Mouse (Mus musculus) thymus, postnatal 14 days (tissue): ENCODE measurements around the gene Sec14l3.
"Not testable (repeated sequence)": the region's sequence is repeated elsewhere in the genome, so short reads cannot be mapped to it uniquely, and the experiment has no call there.

Source experiments
- DNase-seq: peaks from one replicate; pipeline ENCODE4 v3.0.0; 2021

Sec14l3 gene

DNA sequence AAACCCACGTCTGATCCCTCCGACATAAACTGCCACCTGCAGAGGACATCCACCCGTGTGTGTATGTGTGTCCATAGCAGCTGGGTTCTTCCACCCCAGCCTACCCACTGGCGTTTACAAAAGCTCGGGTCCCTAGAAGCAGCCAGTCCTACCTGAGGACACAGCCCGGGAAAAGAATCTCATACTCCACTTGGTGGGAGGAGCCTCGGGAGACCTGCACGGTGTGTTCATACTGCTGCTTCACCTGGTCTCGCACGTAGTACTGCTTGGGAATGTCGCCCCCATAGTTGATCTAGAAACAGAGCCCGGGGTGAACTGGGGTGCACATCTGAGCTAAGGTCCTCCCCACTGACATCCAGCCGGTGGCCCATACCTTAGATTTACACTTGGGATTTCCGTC, 38.9 kb downstream of the Sec14l3 start:
- no peak for DNase-seq

DNA sequence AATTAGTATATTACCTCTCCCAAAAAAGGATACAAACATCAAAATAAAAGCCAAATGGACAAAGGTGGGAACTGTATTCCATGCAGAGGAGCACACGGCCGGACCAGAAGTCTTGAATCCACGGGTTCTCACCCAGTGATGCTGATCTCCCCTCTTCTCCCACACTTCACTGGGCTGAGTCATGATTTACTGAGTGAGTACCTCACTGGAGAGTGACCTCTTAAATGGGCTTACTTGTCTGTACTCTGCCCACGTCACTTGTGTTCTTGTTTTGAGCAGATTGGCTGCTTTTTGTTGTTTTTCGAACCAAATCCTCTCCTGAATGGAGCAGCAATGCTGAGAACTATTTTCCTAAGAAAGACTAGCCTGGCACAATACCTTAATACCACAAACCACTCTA, 40.3 kb downstream of the Sec14l3 start:
- no peak for DNase-seq

DNA sequence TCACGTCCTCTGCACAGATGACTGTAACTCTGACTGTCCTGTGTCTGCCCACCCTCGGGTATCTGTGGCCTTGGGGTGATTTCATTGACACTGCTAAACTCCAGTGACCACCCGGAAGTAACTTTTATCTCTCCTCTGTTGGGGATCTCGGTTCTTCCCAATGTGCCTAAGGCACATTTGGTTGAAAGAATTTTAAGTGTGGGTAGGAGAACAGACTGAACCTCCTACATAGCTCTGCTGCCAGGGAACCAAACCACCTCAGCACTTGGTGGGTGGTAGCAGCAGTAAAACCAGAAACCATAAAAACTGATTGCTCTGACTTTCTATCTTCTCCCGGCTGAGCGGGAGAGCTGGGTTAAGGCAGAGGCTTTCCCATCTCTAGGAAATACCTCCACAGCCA, 40.8 kb downstream of the Sec14l3 start:
- no peak for DNase-seq

DNA sequence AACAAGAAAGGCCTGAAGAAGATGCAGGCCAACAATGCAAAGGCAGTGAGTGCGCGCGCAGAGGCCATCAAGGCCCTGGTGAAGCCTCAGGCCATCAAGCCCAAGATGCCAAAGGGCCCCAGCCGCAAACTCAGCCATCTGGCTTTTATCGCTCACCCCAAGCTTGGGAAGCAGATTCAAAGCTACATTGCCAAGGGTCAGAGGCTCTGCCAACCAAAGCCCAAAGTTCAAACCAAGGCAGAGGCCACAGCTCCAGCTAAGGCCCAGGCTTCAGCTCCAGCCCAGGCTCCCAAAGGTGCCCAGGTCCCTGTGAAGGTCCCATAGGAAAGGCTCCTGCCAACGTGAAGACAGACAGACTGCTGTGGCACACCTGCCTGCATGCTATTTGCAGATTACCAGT, 43.3 kb downstream of the Sec14l3 start:
- DNase-seq: not testable (repeated sequence)

DNA sequence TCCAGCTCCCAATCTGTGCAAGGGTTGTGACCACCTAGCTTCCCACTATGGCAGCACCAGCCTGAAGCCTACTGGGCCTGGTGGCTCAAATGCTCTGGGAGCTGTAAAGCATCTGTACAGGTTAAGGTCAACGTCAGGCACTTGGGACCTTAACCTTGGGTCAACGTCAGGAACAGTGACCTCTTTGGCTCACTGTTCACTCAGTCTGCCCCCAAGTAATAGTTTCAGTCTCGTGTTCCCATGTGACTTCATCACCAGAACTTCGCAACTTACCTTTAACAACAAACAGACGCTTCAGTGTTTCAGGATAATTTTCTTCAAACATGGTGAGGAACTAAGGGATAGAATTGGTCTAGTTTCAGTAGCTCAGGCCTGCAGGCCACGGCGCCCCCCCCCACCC, 44.0 kb downstream of the Sec14l3 start:
- DNase-seq: no peak

DNA sequence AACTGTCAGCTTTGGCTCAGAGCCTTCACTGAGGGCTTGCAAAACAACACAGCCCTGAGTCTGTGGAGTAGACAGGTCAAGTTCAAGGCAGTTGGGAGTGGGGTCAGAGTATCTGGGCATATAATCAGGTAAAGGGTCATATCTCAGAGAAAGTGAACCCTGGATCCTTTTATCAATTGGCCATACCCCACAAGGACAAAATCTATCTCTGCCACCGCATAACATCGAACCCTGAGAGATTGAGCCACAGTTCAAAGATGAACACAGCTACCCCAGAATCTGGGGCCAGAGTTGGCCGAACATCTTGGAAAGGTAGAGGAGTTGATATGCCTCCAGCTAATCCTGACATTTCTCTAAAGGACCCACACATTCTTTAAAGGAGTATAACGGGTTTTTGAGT, 47.4 kb downstream of the Sec14l3 start:
- no peak for DNase-seq

DNA sequence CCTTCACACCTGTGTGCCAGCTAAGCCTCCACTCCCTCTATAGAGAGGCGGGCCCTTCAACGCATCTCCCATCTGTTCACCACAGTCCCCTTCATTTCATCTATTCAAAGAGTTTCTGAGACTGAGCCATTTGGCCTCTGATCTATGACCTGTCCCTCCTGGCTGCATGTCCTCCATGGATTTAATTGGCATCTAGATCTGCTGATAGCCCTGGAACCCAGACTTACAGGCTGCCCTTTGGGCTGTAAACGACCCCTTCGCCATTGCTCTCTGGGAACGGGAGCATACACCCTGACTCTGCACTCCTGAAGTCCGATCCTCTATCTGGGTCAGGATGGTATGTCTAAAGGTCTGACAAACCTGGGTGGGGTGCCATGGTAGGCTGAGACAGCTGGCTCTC, 48.2 kb downstream of the Sec14l3 start:
- no peak for DNase-seq

DNA sequence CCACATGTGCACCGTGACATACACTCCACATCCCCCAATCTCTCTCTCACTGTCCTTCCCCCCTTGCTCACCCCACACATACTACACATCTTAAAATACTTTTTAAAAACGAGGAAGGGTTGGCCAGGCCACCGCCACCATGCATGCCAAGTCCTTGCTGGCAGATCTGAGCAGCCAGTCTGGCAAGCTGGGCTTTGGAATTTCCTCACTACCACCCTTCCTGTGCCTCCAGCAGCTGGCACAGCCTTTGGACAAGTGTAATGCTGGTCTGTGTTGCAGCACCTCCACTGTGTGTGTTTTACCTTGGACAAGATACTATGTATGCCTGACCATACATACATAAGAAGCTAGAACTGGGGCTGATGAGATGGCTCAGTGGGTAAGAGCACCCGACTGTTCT, 48.9 kb downstream of the Sec14l3 start:
- DNase-seq: no peak

DNA sequence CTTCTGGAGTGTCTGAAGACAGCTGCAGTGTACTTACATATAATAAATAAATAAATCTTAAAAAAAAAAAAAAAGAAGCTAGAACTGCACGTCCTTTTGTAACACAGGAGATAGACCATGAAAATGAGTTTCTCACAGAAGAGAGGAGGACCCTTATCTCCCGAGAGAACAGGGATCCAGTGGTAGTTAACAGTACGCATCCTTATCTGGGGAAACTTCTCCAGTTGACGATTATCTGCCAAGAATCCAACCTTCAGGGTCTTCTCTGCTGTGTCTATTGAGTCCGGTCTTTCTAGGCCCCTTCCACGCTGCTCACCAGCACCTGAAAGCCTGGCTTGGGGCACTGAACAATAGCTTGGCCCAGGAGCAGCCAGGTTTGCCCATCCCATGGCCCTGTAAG, 49.3 kb downstream of the Sec14l3 start:
- no peak for DNase-seq

DNA sequence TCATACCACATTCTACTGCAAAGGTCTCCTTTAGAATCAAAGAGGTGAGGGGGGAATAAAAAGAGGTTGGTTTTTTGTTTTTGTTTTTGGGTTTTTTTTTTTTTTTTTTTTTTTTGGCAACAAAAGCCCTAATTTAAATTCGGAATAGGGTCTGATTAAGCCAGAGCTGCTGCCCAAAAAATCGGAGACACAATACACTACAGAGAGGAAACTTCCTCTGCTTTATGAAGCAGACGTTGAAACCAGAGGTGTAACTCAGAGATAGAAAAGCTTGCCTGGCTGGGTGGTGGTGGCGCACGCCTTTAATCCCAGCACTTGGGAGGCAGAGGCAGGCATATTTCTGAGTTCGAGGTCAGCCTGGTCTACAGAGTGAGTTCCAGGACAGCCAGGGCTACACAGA, 49.9 kb downstream of the Sec14l3 start:
- not testable (repeated sequence) for DNase-seq

DNA sequence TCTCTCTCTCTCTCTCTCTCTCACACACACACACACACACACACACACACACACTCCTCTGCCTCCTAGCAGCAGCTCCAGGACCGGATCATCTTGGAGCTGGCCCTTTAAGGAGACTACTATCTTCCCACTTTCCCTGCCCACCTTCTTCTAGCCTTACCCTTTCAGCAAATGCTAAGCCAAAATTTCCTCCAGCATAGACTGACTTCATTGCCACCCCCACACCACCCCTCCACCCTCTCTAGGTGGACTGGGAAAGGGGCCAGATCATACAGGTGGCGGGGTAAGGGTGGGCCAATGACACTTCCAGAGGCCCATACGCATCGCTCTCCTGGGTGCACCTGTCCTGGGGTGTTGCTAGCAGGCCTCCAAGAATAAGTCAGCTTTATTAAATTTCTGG, 50.8 kb downstream of the Sec14l3 start:
- DNase-seq: no peak

DNA sequence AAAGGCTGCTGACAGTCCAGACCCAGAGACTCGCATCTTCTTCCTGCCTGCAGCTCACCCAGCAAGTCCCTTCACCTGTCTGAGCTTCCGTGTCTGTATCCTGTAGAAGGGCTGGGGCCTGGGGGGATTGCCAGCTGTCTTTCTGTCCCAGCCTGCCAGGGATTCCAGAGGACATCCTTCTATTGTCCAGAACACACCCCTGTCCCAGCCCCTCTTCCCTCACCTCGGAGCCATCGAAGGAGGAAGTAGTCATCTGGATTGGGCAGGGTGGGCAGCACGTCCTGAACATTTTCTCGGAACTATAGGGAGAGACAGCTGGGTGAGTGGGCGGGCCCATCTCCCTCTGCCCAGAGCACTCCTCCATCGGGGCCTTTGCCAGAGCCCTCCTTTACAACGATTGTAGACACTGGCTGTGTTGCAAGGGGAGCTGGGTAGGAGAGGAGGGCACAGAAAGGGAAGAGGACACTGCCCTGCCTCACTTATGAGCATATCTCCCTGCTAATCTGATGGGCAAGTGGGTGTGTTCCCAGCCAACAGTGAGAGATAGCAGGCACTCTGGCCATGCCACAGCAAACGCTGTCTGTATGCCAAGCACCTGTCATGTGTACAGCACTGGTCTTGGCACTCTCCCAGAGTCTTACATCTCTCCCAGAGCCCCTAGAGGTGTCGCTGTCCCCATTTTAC, 52.0 kb downstream of the Sec14l3 start:
- no peak for DNase-seq

DNA sequence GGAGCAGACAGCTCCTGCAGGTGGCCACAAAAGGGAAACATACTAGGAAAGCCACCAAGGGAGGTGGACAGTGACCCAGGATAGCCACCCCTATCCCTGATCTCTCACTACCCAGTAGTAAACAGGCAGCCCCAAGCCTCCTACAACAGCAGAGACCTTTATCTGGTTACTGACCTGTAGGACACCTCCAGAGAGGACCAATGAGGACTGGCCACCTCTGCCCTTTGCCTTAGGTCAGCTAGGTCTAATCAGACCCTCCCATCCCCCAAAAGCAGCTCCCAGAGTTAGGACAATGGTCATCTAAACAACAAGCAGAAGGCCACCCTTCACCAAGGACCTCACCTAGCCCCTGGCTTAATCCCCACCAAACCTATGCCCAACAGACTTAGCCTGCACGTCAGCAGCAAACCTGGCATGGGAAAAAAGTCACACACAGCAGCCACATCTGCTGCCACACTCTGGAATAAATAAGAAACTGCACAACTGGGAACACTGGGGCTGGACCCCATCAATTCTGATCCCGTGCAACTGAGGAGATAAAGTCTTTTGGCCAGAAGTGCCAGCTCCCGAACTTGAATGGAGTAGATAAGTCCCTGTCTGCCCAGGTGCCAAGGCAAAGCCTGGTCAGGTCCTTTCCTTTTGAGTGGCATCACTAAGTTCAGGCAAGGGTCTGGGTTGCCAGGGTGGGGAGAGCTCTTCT, 52.9 kb downstream of the Sec14l3 start:
- DNase-seq: no peak

DNA sequence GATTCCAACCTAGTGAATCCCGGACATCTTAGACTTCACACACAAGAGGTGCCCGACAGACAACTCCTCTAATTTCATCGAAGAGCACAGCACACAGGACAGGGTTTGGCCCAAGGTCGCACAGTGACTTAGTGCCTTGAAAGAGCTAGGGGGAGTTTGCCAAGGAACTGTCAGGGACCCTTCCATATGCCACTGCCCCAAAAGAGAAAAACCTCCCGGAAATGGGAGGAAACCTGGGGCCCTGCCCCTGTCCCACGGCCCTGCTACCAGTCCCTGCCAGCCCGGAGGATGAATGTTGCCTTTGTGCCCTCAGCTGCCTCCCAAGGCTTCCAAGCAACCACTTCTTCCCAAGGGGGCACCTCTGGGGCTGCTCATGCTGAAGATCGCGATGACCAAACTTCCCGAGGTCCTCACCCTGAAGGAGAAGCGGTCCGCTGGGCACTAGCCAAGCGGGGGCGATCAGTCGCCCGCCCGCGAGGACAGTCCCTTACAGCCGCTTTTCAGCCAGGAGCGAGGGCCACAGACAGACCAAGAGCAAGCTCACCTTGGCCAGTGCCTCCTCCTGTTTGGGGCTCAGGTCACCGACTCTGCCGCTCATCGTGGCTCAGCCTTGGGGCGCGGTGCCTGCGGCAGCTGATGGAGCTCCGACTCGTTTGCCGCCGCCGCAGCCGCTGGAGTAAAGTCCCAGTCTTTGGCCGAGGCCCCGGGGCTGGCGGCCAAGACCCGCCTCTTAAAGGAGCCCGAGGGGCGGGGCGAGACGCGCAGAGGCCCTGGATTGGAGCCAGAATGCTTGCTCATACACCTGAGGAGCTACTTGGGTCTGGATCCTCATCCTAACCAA, 53.7 kb downstream of the Sec14l3 start:
- DNase-seq: no peak

DNA sequence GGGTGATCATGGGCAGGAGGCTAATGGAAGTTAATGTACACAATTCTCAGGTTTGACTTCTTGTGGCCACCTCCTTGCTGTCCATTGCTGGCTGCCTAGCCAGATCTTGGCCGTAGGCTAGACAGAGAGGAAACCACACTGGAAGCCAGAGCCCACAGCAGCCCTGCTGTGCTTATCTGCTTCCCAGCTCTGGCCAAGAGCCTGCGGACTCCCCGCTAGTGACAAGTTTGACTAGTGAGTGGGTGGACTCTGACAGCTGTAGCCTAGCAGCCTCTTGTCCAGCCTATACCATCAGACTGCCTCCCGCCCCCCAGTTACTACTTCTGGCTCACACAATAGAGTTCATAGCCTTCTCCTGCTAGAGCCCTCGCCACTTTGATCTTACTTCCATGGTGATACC, 55.0 kb downstream of the Sec14l3 start:
- no peak for DNase-seq

DNA sequence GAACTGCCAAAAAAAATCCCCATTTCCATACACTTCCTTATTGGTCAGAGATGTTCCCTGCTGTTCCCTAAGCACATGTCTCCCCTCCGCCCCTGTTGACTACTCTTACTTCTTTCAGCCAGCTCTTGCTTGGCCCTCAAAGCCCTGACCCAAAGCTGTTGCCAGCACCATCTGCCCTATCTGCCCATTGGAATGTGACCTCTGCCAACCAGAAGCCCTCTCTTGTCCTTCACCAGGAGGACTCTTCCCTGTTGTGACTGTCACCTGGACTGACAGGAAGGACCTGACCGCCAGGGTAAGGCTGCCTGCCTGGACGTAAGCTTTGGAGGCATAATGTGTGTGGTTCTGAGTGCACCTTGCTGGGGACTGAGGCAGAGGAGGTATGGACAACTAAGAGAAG, 57.0 kb downstream of the Sec14l3 start:
- DNase-seq: no peak

DNA sequence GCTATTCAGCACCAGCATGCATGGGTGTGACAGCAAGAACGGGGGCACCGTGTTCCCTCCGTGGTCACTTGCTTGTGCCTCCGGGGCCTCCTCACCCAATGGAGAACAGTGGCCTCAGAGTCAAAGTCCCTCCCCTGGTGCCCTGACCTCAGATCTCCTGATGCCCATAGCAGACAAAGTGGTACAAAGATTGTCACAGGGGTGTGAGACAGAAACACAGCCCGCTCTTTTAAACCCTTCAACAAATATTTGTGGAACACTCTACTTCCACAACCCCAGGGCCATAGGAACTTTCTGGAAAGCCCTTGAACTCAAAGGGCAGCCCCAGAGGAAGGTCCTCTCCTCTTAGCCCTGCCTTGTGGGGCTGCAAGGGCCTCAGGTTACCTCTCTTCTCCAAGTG, 57.6 kb downstream of the Sec14l3 start:
- DNase-seq: no peak

DNA sequence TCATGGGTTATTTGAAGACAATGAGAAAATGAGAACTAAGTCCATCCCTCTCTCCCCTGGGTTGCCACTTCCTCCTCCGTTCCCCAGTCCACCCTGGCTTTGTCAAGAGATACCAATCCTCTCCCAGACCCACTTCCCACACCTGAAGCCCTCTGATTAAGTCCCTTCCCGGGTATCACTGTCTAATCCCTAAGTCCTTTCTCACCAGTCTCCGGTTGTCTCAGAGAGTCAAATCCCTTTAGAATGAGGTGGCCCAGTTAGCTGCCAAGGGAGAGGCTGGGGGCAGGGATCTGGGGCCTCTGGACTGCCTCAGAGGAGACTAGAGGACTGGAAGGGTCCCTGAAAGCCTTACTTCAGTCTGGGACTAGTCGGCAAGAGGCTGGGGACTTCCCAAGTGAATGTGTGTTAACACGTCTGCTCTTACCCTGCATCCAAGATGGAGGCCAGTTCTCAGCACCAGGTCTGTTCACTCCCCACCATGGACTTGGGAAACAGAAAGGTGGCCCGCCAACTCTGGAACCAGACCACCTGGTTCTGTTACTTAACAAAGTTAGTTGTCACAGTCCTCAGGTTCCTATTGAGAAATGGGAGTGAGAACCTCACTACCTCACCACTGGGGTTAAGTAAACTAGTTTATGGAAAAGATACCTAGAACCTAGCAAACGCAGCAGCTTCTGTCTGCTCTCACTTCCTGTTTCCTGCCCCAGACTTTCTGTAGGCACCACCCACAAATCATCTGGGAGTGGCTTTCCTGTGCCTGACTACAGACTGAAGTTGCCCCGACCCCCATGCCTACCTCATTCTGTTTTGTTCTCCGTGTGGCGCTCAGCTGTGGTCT, 58.3 kb downstream of the Sec14l3 start, which contains the start of gene Sec14l2:
TSS of gene Sec14l2 (minus strand) at position 674 of the 838 bp plus-strand sequence.
- DNase-seq: peak; percentile 51

DNA sequence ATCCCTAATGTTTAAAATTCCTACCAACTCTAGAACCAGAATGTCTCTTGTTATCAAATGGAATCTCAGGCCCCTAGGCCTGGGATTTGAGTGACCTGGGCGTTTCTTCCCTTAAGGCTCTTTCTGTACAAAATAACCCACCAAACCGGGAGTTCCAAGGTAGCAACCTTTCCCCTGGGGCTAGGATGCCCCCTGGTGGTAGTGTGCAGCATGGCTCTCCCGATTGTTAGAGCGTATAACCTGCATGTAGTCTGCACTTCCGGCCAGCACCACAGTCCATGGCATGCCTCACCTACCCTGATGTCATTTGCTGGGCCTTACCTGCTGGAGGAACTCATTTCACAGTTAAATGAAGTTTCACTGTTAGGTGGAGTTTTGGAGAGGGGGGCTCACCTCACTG, 59.3 kb downstream of the Sec14l3 start:
- DNase-seq: peak; percentile 42

DNA sequence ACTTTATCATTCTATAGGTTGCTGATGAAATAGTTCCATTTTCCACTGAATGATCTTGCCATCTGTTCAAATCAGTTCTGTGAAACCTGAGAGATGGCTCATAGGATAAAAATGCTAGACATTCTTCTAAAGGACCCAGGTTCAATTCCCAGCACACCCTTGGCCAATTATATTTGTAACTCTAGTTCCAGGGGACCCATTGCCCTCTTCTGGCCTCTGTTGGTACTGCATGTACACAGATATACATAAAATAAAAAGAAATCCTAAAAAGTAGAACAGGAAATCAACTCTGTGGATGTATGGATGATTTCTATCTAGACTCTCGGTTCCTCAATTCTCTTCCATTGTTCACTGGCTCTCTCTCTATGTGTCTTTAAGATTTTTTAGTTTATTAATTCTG, 62.4 kb downstream of the Sec14l3 start:
- DNase-seq: no peak
